Mouse (Mus musculus) R1 (cell line): Measurements from ENCODE around the gene Lrriq1.

Experiments used
- DNase-seq: peaks from one replicate; pipeline ENCODE4 v3.0.0-alpha.2; 2018; ENCODE audit warnings: low read depth, low spot score

The Lrriq1 gene

GRCm38 (mm10) chr10:103235707-103236459 lies at the start of gene Lrriq1:
Gene Lrriq1 (minus strand): TSS chr10:103236322.
- peak; percentile 91 for DNase-seq

- DNase-seq, result peak; percentile 51
These were observed 18.0 kb upstream of the Lrriq1 start for GRCm38 (mm10) chr10:103253842-103254803.

GRCm38 (mm10) chr10:103236460-103236772 lies 294 bp upstream of the Lrriq1 start:
- no peak for DNase-seq

GRCm38 (mm10) chr10:103226646-103227045 lies 9.5 kb downstream of the Lrriq1 start:
- DNase-seq, result no peak

- peak; percentile 50 for DNase-seq
These were observed 41.3 kb downstream of the Lrriq1 start for GRCm38 (mm10) chr10:103194655-103195328.

- DNase-seq, result no peak
These were observed 90.2 kb downstream of the Lrriq1 start for GRCm38 (mm10) chr10:103145769-103146379.

- no peak for DNase-seq
These were observed 91.0 kb downstream of the Lrriq1 start for GRCm38 (mm10) chr10:103144927-103145768.

GRCm38 (mm10) chr10:103142526-103142925 lies 93.6 kb downstream of the Lrriq1 start:
- DNase-seq, result peak; percentile 6

- DNase-seq, result peak; percentile 4
These were observed 94.6 kb downstream of the Lrriq1 start for GRCm38 (mm10) chr10:103141532-103141931.

GRCm38 (mm10) chr10:103140609-103141008 lies 95.5 kb downstream of the Lrriq1 start:
- DNase-seq, result no peak

GRCm38 (mm10) chr10:103114629-103115028 lies 121.5 kb downstream of the Lrriq1 start:
- no peak for DNase-seq

- DNase-seq, result peak; percentile 23
These were observed 128.0 kb downstream of the Lrriq1 start for GRCm38 (mm10) chr10:103108090-103108489.

GRCm38 (mm10) chr10:103086101-103086500 lies 150.0 kb downstream of the Lrriq1 start:
- no peak for DNase-seq

- no peak for DNase-seq
These were observed 186.5 kb downstream of the Lrriq1 start for GRCm38 (mm10) chr10:103049593-103049992.

GRCm38 (mm10) chr10:103046623-103047022 lies 189.5 kb downstream of the Lrriq1 start:
- DNase-seq, result no peak

GRCm38 (mm10) chr10:103045019-103045418 lies 191.1 kb downstream of the Lrriq1 start:
- DNase-seq, result no peak

GRCm38 (mm10) chr10:103035002-103035640 lies 201.0 kb downstream of the Lrriq1 start:
- DNase-seq, result peak; percentile 43

GRCm38 (mm10) chr10:103030931-103031330 lies 205.2 kb downstream of the Lrriq1 start:
- no peak for DNase-seq

GRCm38 (mm10) chr10:103029730-103030490 lies 206.2 kb downstream of the Lrriq1 start, which contains the start of gene Alx1:
Gene Alx1 (minus strand): TSS chr10:103030215.
- peak; percentile 39 for DNase-seq
